Mouse (Mus musculus): ENCODE data around the gene Atp6v0a4. TPM values are rescaled to one million over a fixed set of nuclear protein-coding genes. Genes with fewer than 3 reads are reported as not detected.
A peak's percentile ranks its signal among the peaks of the same experiment; 100 is the strongest.

Atp6v0a4 gene
- polyA plus RNA-seq, 1 experiment from 2014 or later: 0.45 TPM

GRCm38 (mm10) chr6:38072137-38072796 is 52.1 kb downstream of the Atp6v0a4 start:
- H3K9me3 ChIP-seq: peaks cover 3% of the 10 kb centered on the region; the same call in 1 of the 2 replicates
- H3K36me3 ChIP-seq: no peaks in the 10 kb centered on the region
- no peak overlapping the region for H3K4me3 ChIP-seq
- H3K4me2 ChIP-seq: no peak overlapping the region
- ATAC-seq (ENCODE audit: extremely low read depth, insufficient number of reproducible peaks, low FRiP score, low TSS enrichment): no peak
- no peak overlapping the region for H3K27ac ChIP-seq (replicated peaks)
- H3K4me1 ChIP-seq: peaks cover 19% of the 10 kb centered on the region
- H3K27me3 ChIP-seq (replicated peaks): no peaks in the 10 kb centered on the region
- no peak overlapping the region for H3K9ac ChIP-seq
- 44% methylated on average over 5 of the region's 5 CpGs for WGBS

DNA sequence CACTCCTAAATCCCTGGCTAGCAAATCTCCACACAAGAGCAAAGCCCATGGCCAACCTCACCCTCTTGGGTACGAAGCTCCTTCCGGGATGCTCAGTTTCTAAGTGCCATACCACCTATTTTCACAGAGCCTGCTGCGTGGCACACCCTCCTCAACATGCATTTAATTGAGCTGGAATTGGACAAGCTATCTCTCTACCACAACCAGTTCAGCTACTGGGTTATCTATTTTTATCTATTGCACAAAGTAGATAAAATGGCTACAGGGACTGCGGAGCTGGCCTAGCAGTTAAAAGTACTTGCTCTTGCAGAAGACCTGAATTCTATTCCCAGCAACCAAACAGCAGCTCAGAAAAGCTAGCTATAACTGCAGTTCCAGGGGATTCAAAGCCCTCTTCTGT is 53.1 kb downstream of the Atp6v0a4 start:
- Histone ChIP-seq H3K4me1 (peaks cover 19% of the 10 kb centered on the region), H3K36me3 (no peaks in the 10 kb centered on the region), H3K27me3 (replicated peaks) (no peaks in the 10 kb centered on the region), H3K4me2 (no peak overlapping the region), H3K27ac (replicated peaks) (no peak overlapping the region), H3K9ac (no peak overlapping the region), H3K4me3 (no peak overlapping the region), H3K9me3 (peaks cover 3% of the 10 kb centered on the region; the same call in 1 of the 2 replicates)
- ATAC-seq (ENCODE audit: extremely low read depth, insufficient number of reproducible peaks, low FRiP score, low TSS enrichment): no peak
- WGBS: 76% methylated on average over 4 of the region's 4 CpGs

DNA sequence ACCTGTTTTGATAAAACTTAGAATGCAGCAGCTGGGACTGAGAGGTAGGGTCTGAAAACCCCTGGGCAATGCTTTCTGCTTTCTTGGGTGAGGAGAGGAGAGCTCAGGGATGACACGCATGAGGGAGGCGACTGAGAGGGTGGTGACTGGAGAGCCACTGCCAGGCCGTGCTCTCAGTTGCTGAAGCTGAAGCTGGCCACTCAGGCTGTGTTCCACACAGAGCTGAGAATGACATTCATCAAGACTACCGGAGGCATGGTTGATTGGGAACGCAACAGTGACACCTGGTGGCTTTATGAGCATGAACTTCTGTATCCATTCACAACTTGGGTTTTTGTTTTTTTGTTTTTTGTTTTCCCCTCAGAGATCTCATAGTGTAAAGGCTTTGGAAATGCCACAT is 58.2 kb downstream of the Atp6v0a4 start:
- peak; percentile 54; the same call in 1 of the 2 replicates for ATAC-seq (ENCODE audit: extremely low read depth, insufficient number of reproducible peaks, low FRiP score, low TSS enrichment)
- Histone ChIP-seq H3K4me2 (no peak overlapping the region), H3K4me3 (no peak overlapping the region), H3K36me3 (no peaks in the 10 kb centered on the region), H3K9ac (no peak overlapping the region), H3K9me3 (peaks cover 13% of the 10 kb centered on the region), H3K27me3 (replicated peaks) (no peaks in the 10 kb centered on the region), H3K27ac (replicated peaks) (no peak overlapping the region), H3K4me1 (peaks cover 12% of the 10 kb centered on the region; the same call in 1 of the 2 replicates)
- WGBS: under 1% methylated on average over 5 of the region's 5 CpGs

GRCm38 (mm10) chr6:38065501-38066122 is 58.8 kb downstream of the Atp6v0a4 start:
- H3K4me2 ChIP-seq: no peak overlapping the region
- no peak for ATAC-seq (ENCODE audit: extremely low read depth, insufficient number of reproducible peaks, low FRiP score, low TSS enrichment)

DNA sequence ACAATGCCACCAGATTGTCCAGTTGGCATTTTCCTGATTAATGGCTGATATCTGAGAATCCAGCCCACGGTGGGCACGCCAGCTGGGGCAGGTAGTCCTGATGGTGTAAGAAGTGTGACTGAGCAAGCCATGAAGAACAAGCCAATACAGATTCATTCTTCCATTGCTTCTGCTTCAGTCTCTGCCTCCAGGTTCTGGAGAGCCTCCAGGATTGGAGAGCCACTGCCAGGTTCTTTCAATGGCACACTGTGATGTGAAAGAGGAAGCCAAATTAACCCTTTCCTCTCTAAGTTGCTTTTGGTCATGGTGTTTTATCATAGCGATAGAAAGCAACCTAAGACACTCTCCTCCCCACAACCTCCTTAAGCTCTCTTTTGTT is 59.3 kb downstream of the Atp6v0a4 start:
- no peak overlapping the region for H3K4me2 ChIP-seq
- peaks cover 7% of the 10 kb centered on the region; the same call in 1 of the 2 replicates for H3K4me1 ChIP-seq
- no peaks in the 10 kb centered on the region for H3K27me3 ChIP-seq (replicated peaks)
- peaks cover 13% of the 10 kb centered on the region for H3K9me3 ChIP-seq
- H3K9ac ChIP-seq: no peak overlapping the region
- H3K36me3 ChIP-seq: no peaks in the 10 kb centered on the region
- no peak overlapping the region for H3K27ac ChIP-seq (replicated peaks)
- WGBS: 81% methylated on average over 3 of the region's 3 CpGs
- ATAC-seq (ENCODE audit: extremely low read depth, insufficient number of reproducible peaks, low FRiP score, low TSS enrichment): no peak
- H3K4me3 ChIP-seq: no peak overlapping the region

More at GRCm38 (mm10) chr6:38065501-38066122, 58.8 kb downstream of the Atp6v0a4 start:
- Histone ChIP-seq H3K9me3 (peaks cover 13% of the 10 kb centered on the region), H3K4me1 (peaks cover 7% of the 10 kb centered on the region; the same call in 1 of the 2 replicates), H3K27me3 (replicated peaks) (no peaks in the 10 kb centered on the region), H3K27ac (replicated peaks) (no peak overlapping the region), H3K4me3 (no peak overlapping the region), H3K9ac (no peak overlapping the region), H3K36me3 (no peaks in the 10 kb centered on the region)
- 72% methylated on average over 11 of the region's 11 CpGs for WGBS

- H3K4me2 ChIP-seq: no peak overlapping the region
- H3K4me1 ChIP-seq: peaks cover 7% of the 10 kb centered on the region; the same call in 1 of the 2 replicates
- WGBS: 73% methylated on average over 2 of the region's 2 CpGs
- no peaks in the 10 kb centered on the region for H3K36me3 ChIP-seq
- ATAC-seq (ENCODE audit: extremely low read depth, insufficient number of reproducible peaks, low FRiP score, low TSS enrichment): no peak
- no peak overlapping the region for H3K27ac ChIP-seq (replicated peaks)
- H3K4me3 ChIP-seq: no peak overlapping the region
- H3K9me3 ChIP-seq: peaks cover 13% of the 10 kb centered on the region
- no peak overlapping the region for H3K9ac ChIP-seq
- H3K27me3 ChIP-seq (replicated peaks): no peaks in the 10 kb centered on the region
Measured at GRCm38 (mm10) chr6:38064621-38065020, 59.8 kb downstream of the Atp6v0a4 start.

GRCm38 (mm10) chr6:38058805-38059204 is 65.6 kb downstream of the Atp6v0a4 start:
- Histone ChIP-seq H3K4me3 (no peak overlapping the region), H3K27ac (replicated peaks) (no peak overlapping the region), H3K4me1 (no peaks in the 10 kb centered on the region), H3K36me3 (no peaks in the 10 kb centered on the region), H3K27me3 (replicated peaks) (no peaks in the 10 kb centered on the region), H3K9ac (no peak overlapping the region), H3K4me2 (no peak overlapping the region), H3K9me3 (peaks cover 13% of the 10 kb centered on the region)
- 50% methylated on average over 5 of the region's 5 CpGs for WGBS
- no peak for ATAC-seq (ENCODE audit: extremely low read depth, insufficient number of reproducible peaks, low FRiP score, low TSS enrichment)

DNA sequence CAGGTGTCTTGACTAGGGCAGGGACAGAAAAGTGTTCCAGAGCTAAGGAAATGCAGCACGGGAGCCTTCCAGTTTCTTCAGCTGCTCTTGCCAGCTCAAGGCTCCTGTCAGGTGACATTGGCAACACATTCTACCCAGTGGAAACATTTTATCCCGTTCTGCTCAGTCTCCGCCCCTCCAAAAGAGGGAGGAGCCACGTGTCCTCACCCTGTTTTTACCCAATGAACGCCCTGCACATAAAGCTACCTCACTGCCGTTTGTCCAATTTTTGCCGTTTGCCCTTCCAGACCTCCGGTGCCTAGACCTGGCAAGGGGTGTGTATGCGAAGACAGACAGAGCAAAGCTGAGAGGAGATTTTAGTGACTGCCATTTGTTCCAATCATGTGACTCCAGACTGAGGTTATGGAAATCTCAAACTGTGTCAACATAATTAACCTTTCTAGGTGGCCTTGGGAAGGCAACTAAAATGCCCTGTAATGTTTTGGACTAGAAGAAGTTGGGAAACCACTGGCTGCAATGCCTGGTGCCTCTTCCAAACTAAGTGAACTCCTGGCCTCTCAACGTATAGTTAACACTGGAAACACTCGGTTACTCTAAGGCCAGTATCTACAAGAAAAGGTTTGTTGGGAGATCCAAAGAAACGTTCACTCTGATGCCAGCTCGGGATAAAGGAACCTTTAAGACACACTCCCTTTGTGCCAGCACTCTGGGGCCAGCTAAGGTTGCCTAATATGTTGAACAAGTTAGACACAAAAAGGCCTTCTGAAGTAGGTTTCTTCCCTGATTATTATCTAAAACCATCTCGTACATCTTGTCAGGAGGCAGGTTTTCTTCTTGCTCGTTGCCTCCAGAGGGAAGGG is 68.7 kb downstream of the Atp6v0a4 start:
- Histone ChIP-seq H3K36me3 (no peaks in the 10 kb centered on the region), H3K27ac (replicated peaks) (no peak overlapping the region), H3K27me3 (replicated peaks) (no peaks in the 10 kb centered on the region), H3K4me3 (no peak overlapping the region), H3K9ac (no peak overlapping the region), H3K4me2 (no peak overlapping the region), H3K9me3 (no peaks in the 10 kb centered on the region), H3K4me1 (no peaks in the 10 kb centered on the region)
- ATAC-seq (ENCODE audit: extremely low read depth, insufficient number of reproducible peaks, low FRiP score, low TSS enrichment): no peak
- 73% methylated on average over 15 of the region's 15 CpGs for WGBS

GRCm38 (mm10) chr6:38049601-38050000 is 74.8 kb downstream of the Atp6v0a4 start:
- peaks cover 12% of the 10 kb centered on the region for H3K4me1 ChIP-seq
- no peak overlapping the region for H3K9ac ChIP-seq
- H3K4me2 ChIP-seq: no peak overlapping the region
- ATAC-seq (ENCODE audit: extremely low read depth, insufficient number of reproducible peaks, low FRiP score, low TSS enrichment): no peak
- no peak overlapping the region for H3K4me3 ChIP-seq
- H3K27me3 ChIP-seq (replicated peaks): no peaks in the 10 kb centered on the region
- 82% methylated on average over 6 of the region's 6 CpGs for WGBS
- H3K36me3 ChIP-seq: no peaks in the 10 kb centered on the region
- 0 out of 2 replicates have a peak, but pooled peaks cover under 1% of the 10 kb centered on the region for H3K9me3 ChIP-seq
- H3K27ac ChIP-seq (replicated peaks): peak overlapping the region; percentile 48

- Histone ChIP-seq H3K27ac (replicated peaks) (peak overlapping the region; percentile 64), H3K4me2 (no peak overlapping the region), H3K36me3 (no peaks in the 10 kb centered on the region), H3K9ac (no peak overlapping the region), H3K9me3 (0 out of 2 replicates have a peak, but pooled peaks cover 5% of the 10 kb centered on the region), H3K4me1 (peaks cover 12% of the 10 kb centered on the region), H3K4me3 (no peak overlapping the region), H3K27me3 (replicated peaks) (no peaks in the 10 kb centered on the region)
- 34% methylated on average over 6 of the region's 6 CpGs for WGBS
- ATAC-seq (ENCODE audit: extremely low read depth, insufficient number of reproducible peaks, low FRiP score, low TSS enrichment): no peak
Measured at GRCm38 (mm10) chr6:38048800-38049561, 75.4 kb downstream of the Atp6v0a4 start.
